Mouse (Mus musculus): ENCODE results near the gene Cfap36.

Cfap36 gene

GRCm38 (mm10) chr11:29179319-29179718 is 67.9 kb downstream of the Cfap36 start:
- DNase-seq: no peak

- peak; percentile 14 for DNase-seq
Measured at GRCm38 (mm10) chr11:29173706-29174436, 73.3 kb downstream of the Cfap36 start.

GRCm38 (mm10) chr11:29173125-29173631 is 74.0 kb downstream of the Cfap36 start:
- DNase-seq: peak; percentile 71

GRCm38 (mm10) chr11:29172563-29173124 is 74.6 kb downstream of the Cfap36 start, which contains the start of gene Ppp4r3b:
Gene Ppp4r3b (plus strand): TSS chr11:29172890.
- DNase-seq: peak; percentile 99

GRCm38 (mm10) chr11:29171959-29172391 is 75.2 kb downstream of the Cfap36 start:
- peak; percentile 78 for DNase-seq
